Mouse (Mus musculus) ovary, postnatal 10 days (tissue): ENCODE data around the gene Samd8.
A peak's percentile ranks its signal among the peaks of the same experiment; 100 is the strongest.

Source experiments
- DNase-seq: peaks from one replicate; pipeline ENCODE4 v3.0.0; 2022; ENCODE audit warnings: low spot score

Gene Samd8

GRCm38 (mm10) chr14:21750008-21750880 lies at the start of gene Samd8:
Samd8 (plus strand) TSS chr14:21750531.
- peak; percentile 68 for DNase-seq

- no peak for DNase-seq
Measured at GRCm38 (mm10) chr14:21702691-21703090, 47.6 kb upstream of the Samd8 start.

- no peak for DNase-seq
Measured at GRCm38 (mm10) chr14:21703255-21703654, 47.1 kb upstream of the Samd8 start.

GRCm38 (mm10) chr14:21705462-21705861 lies 44.9 kb upstream of the Samd8 start:
- no peak for DNase-seq

- DNase-seq: peak; percentile 10
Measured at GRCm38 (mm10) chr14:21706759-21707571, 43.4 kb upstream of the Samd8 start.

GRCm38 (mm10) chr14:21709545-21709944 lies 40.8 kb upstream of the Samd8 start:
- DNase-seq: no peak

GRCm38 (mm10) chr14:21711231-21711630 lies 39.1 kb upstream of the Samd8 start:
- DNase-seq: no peak

- no peak for DNase-seq
Measured at GRCm38 (mm10) chr14:21714486-21714885, 35.8 kb upstream of the Samd8 start, which contains the start of gene Dupd1. Dupd1 (minus strand) TSS chr14:21714576.

- no peak for DNase-seq
Measured at GRCm38 (mm10) chr14:21719646-21720383, 30.5 kb upstream of the Samd8 start.

GRCm38 (mm10) chr14:21720430-21721205 lies 29.7 kb upstream of the Samd8 start:
- no peak for DNase-seq

GRCm38 (mm10) chr14:21722021-21722698 lies 28.2 kb upstream of the Samd8 start:
- no peak for DNase-seq

GRCm38 (mm10) chr14:21729031-21729732 lies 21.1 kb upstream of the Samd8 start:
- DNase-seq: no peak

- no peak for DNase-seq
Measured at GRCm38 (mm10) chr14:21729936-21730335, 20.4 kb upstream of the Samd8 start.

GRCm38 (mm10) chr14:21733131-21733905 lies 17.0 kb upstream of the Samd8 start:
- DNase-seq: no peak

GRCm38 (mm10) chr14:21740345-21740744 lies 10.0 kb upstream of the Samd8 start:
- DNase-seq: no peak

GRCm38 (mm10) chr14:21741314-21741713 lies 9.0 kb upstream of the Samd8 start:
- DNase-seq: no peak

- peak; percentile 73 for DNase-seq
Measured at GRCm38 (mm10) chr14:21741786-21742185, 8.5 kb upstream of the Samd8 start.

- no peak for DNase-seq
Measured at GRCm38 (mm10) chr14:21742441-21742840, 7.9 kb upstream of the Samd8 start.

GRCm38 (mm10) chr14:21744169-21744568 lies 6.2 kb upstream of the Samd8 start:
- no peak for DNase-seq
